Mouse (Mus musculus): ENCODE data around the gene Rtf1.
"Not testable (repeated sequence)": the region's sequence is repeated elsewhere in the genome, so short reads cannot be mapped to it uniquely, and the experiment has no call there.

Rtf1 gene

GRCm38 (mm10) chr2:119674525-119675214 is at the start of gene Rtf1:
Gene Rtf1 (plus strand): TSS chr2:119675068.
- peak; percentile 99 for DNase-seq (ENCODE audit: low spot score)

GRCm38 (mm10) chr2:119636781-119637180 is 38.1 kb upstream of the Rtf1 start:
- DNase-seq (ENCODE audit: low spot score): no peak

GRCm38 (mm10) chr2:119641214-119641912 is 33.5 kb upstream of the Rtf1 start:
- DNase-seq (ENCODE audit: low spot score): no peak

GRCm38 (mm10) chr2:119644254-119644653 is 30.6 kb upstream of the Rtf1 start:
- no peak for DNase-seq (ENCODE audit: low spot score)

- peak; percentile 78 for DNase-seq (ENCODE audit: low spot score)
Observed at GRCm38 (mm10) chr2:119662220-119663182, 12.4 kb upstream of the Rtf1 start, which contains the start of gene Ndufaf1. Gene Ndufaf1 (minus strand): TSS chr2:119662827.

GRCm38 (mm10) chr2:119665744-119666143 is 9.1 kb upstream of the Rtf1 start:
- DNase-seq (ENCODE audit: low spot score): not testable (repeated sequence)

GRCm38 (mm10) chr2:119669010-119669409 is 5.9 kb upstream of the Rtf1 start:
- no peak for DNase-seq (ENCODE audit: low spot score)

- peak; percentile 74 for DNase-seq (ENCODE audit: low spot score)
Observed at GRCm38 (mm10) chr2:119675215-119675784, 432 bp downstream of the Rtf1 start.

- DNase-seq (ENCODE audit: low spot score): no peak
Observed at GRCm38 (mm10) chr2:119675831-119676230, 963 bp downstream of the Rtf1 start.

- no peak for DNase-seq (ENCODE audit: low spot score)
Observed at GRCm38 (mm10) chr2:119683706-119684105, 8.8 kb downstream of the Rtf1 start.

GRCm38 (mm10) chr2:119692003-119692701 is 17.3 kb downstream of the Rtf1 start:
- no peak for DNase-seq (ENCODE audit: low spot score)

GRCm38 (mm10) chr2:119694826-119695225 is 20.0 kb downstream of the Rtf1 start:
- no peak for DNase-seq (ENCODE audit: low spot score)

- DNase-seq (ENCODE audit: low spot score): no peak
Observed at GRCm38 (mm10) chr2:119696111-119696510, 21.2 kb downstream of the Rtf1 start.

- no peak for DNase-seq (ENCODE audit: low spot score)
Observed at GRCm38 (mm10) chr2:119698472-119698871, 23.6 kb downstream of the Rtf1 start.

GRCm38 (mm10) chr2:119699962-119700361 is 25.1 kb downstream of the Rtf1 start:
- DNase-seq (ENCODE audit: low spot score): no peak

- DNase-seq (ENCODE audit: low spot score): no peak
Observed at GRCm38 (mm10) chr2:119703171-119703570, 28.3 kb downstream of the Rtf1 start.

- DNase-seq (ENCODE audit: low spot score): no peak
Observed at GRCm38 (mm10) chr2:119707676-119708075, 32.8 kb downstream of the Rtf1 start.

- no peak for DNase-seq (ENCODE audit: low spot score)
Observed at GRCm38 (mm10) chr2:119710011-119710410, 35.1 kb downstream of the Rtf1 start.

- DNase-seq (ENCODE audit: low spot score): not testable (repeated sequence)
Observed at GRCm38 (mm10) chr2:119715868-119716267, 41.0 kb downstream of the Rtf1 start.

GRCm38 (mm10) chr2:119721070-119721469 is 46.2 kb downstream of the Rtf1 start:
- no peak for DNase-seq (ENCODE audit: low spot score)

GRCm38 (mm10) chr2:119727762-119728416 is 53.0 kb downstream of the Rtf1 start:
- no peak for DNase-seq (ENCODE audit: low spot score)
